Mouse (Mus musculus): ENCODE data around the gene Acin1.
A peak's percentile ranks its signal among the peaks of the same experiment; 100 is the strongest.

Gene Acin1

DNA sequence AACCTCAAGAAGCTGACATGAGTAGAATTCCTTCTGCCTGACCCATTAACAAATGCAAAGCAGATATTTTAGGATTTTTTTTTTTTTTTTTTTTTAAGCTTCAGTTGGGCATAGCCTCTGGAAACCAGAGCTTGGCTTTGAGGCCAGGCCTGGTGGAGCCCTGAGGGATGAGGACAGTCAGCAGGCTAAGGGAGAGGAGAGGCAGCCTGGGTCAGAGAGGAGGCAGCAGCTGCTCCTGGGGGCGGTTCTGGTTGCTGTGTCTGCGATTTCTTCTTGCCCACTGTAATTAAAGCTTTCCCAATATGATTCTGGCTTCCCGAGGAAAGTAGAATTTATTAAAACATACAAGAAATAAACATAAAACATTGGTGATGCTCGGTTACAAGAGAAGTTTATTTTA is 77.5 kb downstream of the Acin1 start:
- no peak for DNase-seq (ENCODE audit: low spot score in 2 of 2)

GRCm38 (mm10) chr14:54607226-54607625 is 79.5 kb downstream of the Acin1 start:
- no peak for DNase-seq (ENCODE audit: low spot score in 2 of 2)

DNA sequence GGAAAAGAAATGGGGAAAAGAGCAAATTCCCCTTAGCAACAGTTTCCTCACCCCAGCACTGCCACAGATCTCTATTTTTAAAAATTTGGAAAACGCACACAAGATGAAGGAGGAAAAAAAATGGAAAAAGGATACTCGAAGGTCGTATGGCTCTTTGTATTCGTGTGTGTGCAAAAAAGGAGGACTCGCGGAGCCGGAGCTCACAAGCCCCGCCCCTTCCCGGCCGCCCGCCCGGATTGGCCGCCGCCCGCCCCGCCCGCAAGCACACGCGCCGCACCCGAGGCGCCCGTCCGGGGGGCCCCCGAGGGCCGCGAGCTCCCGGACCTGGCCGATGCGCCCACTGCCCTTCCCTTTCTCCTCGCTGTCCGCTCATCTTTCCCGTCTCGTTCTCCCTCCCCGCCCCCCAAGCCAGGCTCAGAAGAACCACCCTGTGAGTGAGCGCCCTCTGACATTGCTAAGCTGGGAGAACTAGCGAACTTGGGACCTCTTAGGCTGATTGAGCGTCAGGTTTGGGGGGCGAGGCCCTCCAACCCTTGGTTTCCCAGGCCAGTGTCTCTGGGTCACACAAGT is 80.9 kb downstream of the Acin1 start, which contains the start of gene 4931414P19Rik:
TSS of gene 4931414P19Rik (minus strand) at position 242 of the 570 bp plus-strand sequence.
- peak; percentile 78 to 81 for DNase-seq (ENCODE audit: low spot score in 2 of 2)

DNA sequence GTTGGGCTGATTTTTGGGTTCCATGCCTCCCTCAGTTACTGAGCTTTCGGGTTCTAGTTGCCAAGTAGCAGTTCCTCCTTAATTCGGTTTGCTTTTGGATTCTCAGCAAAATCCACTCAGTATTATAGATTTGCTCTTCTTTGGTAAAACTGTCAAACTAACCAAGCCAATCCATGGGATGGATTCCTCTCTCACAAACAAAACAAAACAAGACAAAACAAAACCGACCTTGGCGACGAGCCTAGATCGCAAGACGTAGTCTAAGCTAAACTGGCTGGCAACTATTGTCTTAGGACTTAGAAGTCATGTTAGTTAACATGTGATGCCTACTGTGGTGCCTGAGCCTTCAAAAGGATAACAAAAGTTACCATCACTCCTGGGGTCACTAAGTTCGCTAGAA is 83.0 kb downstream of the Acin1 start:
- no peak for DNase-seq (ENCODE audit: low spot score in 2 of 2)

DNA sequence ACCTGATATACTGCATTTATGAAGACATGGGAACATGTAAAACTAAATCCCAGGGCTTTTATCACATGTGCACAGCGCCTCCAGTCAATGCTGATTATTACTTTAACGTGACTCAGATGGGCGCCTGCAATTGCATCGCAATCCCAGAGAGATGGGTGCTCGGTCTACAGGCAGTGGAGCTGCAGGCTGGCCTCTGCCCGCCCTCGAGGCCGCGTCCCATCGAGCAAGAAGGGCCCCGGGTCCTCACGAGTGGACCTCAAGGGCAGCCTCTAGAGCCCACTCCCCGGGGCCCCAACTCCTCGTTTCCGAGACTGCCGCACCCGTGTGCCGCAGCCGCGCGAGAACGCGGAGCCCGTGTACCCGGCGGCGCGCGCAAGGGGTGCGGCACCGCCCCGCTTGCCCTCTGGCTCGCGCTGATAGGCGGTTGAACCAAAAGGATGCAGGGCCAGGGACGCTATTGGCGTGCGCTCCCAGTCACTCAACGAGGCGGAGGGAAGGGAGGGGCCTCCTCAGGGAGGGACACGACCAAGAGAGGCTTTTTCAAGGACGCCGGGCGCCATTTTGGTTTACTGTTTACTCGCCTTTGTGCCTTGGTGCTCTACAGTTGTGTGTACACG is 83.6 kb downstream of the Acin1 start:
- peak; percentile 96 to 98 for DNase-seq (ENCODE audit: low spot score in 2 of 2)

GRCm38 (mm10) chr14:54602613-54603012 is 84.1 kb downstream of the Acin1 start:
- no peak for DNase-seq (ENCODE audit: low spot score in 2 of 2)

GRCm38 (mm10) chr14:54601601-54602000 is 85.1 kb downstream of the Acin1 start:
- no peak for DNase-seq (ENCODE audit: low spot score in 2 of 2)

DNA sequence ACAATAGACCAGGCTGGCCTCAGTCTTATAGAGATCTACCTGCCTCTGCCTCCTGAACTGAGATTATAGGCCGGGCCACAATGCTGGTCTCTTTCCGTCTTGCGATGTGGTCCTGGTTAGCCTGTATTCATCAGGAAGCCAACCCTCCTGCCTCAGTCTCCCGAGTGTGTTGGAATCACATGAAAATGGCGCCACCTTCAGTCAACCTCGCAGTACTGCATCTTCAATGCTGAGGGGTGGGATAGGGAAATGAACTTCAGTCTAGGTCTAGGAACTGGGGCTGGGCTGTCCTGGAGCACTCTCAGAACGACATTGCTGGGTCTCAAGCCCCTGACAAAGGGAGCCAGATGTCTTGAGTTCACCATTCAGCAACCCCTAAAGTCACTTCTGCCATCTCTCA is 89.6 kb downstream of the Acin1 start:
- no peak for DNase-seq (ENCODE audit: low spot score in 2 of 2)

DNA sequence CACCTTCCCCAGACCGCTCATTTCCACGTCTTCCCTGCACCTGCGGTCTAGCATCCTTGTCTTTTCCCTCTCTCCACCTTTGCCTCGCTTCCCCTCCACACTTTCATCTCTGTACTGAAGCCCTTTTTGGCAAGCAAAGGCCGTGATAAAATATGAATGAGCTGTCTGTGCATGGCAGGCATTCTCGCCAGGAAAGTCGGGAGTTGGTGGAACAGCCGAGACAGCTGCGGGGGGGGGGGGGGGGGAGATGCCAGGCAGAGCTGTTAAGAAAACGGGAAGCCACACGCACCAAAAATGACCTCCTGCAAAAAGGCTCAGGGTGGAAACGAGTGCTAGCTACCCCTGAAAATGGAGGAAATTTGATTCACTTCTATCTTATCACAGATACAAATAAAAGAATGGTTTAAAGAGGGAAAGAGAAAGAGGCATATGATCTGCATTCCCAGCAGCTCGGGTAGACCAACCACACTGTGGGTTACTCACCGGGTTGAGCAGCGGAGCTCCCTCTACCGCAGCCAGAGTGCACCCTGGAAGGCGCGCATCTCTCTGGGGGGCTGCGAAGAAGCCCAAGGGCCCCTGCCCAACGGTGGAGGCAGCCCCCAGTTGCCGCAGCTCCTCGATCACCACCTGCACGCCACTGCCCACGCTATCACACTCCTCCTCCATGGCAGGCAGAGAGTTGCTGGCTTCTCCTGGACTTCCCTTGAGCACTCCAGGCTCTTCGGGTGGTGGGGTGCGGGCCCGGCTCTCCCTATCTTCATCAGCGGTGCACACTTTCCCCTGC is 91.9 kb downstream of the Acin1 start:
- DNase-seq (ENCODE audit: low spot score in 2 of 2) = no peak

DNA sequence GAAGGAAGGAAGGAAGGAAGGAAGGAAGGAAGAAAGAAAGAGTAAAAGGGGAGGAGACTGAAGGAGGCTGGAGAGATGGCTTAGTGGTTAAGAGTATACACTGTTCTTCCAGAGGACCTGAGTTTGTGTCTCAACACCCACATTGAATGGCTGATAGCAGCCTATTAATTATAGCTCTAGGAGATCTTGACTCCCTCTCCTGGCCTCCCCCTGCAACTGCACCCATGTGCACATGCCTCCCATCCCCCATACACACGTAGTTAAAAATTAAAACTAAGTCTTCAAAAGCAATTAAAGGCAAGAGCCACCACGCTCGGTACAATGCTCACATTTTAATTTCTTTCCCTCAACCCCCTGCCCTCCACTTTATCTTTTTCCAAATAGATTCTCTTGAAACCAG is 92.7 kb downstream of the Acin1 start:
- DNase-seq (ENCODE audit: low spot score in 2 of 2) = no peak

DNA sequence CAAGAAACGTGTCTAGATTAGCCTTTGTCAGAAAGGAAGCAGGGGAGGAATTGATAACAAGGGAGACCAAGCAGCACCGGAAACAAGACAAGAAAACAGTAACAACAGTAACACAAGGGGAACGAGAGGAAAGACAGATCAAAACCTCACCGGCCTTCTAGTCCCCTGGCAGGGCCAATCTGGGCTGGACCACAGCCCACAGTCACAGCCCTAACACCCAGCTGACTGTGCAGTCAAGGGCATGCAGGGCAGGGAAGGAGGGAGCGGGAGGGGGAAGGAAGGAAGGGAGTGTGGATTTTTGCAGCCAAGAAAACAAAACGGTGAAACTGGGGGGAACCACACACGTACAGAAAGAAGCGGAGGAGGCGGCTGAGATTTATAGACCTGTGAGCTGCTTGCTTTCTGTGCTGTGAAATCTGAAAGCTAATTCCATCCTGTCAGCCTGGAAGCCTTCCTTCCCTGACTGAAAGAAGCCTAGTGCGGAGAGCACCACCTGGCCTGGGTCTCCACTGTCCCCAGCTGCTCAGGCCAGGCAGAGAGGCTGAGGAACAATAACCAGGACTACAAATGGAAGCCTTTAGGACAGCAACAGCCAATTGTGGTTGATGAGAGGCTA is 94.3 kb downstream of the Acin1 start:
- DNase-seq (ENCODE audit: low spot score in 2 of 2) = no peak

Data from spleen, postnatal 36 days (tissue).